Mouse (Mus musculus): ENCODE data around the gene Fndc3b.

DNA sequence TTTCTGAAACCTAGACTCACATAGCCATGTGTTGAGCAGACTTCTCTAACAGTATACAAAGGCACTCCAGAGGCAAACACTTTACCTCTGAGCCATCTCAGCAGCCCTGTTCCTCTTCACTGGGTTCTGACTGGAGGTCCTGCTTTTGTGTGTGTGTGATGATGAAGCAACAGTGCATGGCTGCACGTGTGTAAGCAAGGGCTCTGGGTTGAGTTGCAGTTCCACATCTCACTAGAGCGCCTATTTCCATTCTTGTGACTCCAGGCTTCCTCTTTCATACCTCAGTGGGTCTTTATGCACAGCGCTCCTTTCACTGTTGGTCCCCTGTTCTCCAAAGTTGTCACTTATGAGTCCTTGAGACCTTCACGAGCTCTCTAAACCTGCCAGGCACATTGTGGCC is 261.7 kb downstream of the Fndc3b start:
- TF ChIP-seq CTCF (IDR thresholded peaks at IDR 0.05; ENCODE audit: control insufficient read depth, insufficient read depth, insufficient replicate concordance, low read depth, low read length) (no peak), POLR2A (IDR thresholded peaks at IDR 0.05; ENCODE audit: control insufficient read depth, low read depth, low read length) (no peak)
